Mouse (Mus musculus) macrophage (primary cell): Measurements from ENCODE around the gene Alg3. TPM values are rescaled to one million over a fixed set of nuclear protein-coding genes. Genes with fewer than 3 reads are reported as not detected.

Experiments used
- H3K27ac ChIP-seq: fragments of 350-480 bp; formaldehyde crosslinking; 2 replicates; pipeline ENCODE4 v1.9.0; 2021
- H3K36me3 ChIP-seq: fragments of 350-480 bp; formaldehyde crosslinking; 2 replicates; pipeline ENCODE4 v1.9.0; 2021; ENCODE audit errors: inconsistent target
- H3K4me3 ChIP-seq: fragments of 350-480 bp; formaldehyde crosslinking; 2 replicates; pipeline ENCODE4 v1.9.0; 2021; ENCODE audit errors: inconsistent target
- H3K79me2 ChIP-seq: fragments of 350-480 bp; formaldehyde crosslinking; 2 replicates; pipeline ENCODE4 v1.9.0; 2021; ENCODE audit errors: inconsistent target
- WGBS: methylation state at CpG from one replicate; pipeline ENCODE4 v1.1.7; 2026; ENCODE audit warnings: inconsistent platforms; ENCODE audit not compliant: missing documents; 5-methylcytosine and 5-hydroxymethylcytosine counted together
- polyA plus RNA-seq: library from polyadenylated mRNA; stranded (reverse); fragments of 250-400 nt; gene quantifications from 3 replicates; pipeline ENCODE4 v1.2.4, GENCODE M21; 2018; ENCODE audit warnings: inconsistent platforms

The Alg3 gene
- polyA plus RNA-seq, 1 experiment from 2014 or later, result 22.1 TPM

DNA sequence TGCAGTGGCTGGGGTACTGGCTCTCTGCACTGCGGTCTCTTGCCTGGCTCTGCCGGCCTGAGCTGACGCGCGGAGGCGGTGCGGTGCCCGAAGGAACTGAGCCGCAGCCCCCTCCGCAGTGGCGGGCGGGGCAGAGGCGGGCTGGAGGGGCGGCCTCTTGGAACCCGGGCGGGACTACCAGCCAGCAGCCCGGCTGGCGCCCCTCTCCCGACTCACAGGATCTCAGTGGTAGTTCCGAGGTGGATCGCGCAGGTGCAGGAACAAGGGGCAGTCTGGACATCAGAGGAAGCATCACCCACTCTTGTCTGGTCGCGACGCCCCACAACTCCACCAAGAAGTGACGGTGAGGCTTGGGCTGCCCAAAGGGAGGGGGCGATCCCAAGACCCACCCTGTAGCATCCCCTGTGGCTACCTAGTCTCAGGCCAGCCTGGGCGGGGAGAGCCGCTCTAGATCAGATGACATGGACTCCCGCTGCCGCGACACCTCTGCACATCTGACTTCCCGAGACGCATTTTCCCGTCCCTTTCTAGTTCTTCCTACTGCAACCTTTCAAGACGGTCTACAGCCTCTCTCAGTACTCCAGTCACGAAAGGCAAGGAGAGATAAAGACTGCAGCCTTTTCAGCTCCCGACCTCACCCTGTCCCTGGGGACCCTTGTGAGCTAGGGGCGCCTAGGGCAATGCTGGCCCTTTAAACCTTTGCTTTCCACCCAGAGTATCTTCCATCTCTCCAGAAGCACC, 21.4 kb downstream of the Alg3 start:
- 2% methylated on average over 36 of the region's 39 CpGs for WGBS
- Histone ChIP-seq H3K4me3 (no peak overlapping the region), H3K27ac (no peak overlapping the region), H3K36me3 (no peaks in the 10 kb centered on the region), H3K79me2 (no peaks in the 10 kb centered on the region)

DNA sequence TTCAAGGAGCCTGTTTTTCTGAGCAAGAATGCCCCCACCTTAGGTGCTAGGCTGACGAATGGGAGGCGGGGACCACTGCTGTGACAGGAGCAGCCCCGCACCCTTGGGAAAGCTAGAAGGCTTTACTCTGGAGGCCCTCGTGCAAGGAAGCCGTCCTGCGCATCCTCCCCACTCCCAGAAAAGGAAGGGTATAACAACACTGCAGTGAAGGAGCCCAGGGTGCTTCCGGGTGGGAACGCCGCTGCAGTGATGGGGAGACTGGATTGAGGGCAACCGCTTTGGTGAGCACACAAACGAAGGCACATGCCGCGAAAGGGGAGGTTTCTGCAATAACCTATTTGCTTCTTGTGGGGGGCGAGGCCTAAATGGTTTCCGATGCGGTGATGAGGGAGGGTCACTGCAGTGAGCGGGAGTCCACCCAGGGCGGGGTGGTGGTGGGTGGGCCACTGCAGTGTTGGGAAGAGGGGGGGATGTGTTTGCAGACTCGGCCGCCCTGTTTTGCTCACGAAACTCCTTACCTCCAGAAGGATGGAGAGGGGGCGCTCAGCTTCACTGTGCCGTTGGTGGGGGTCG, 22.1 kb downstream of the Alg3 start, which contains the start of gene Vwa5b2:
Gene Vwa5b2, plus strand, starts transcription at position 106 of the 573 bp plus-strand sequence.
- no peaks in the 10 kb centered on the region for H3K79me2 ChIP-seq
- no peaks in the 10 kb centered on the region for H3K36me3 ChIP-seq
- 5% methylated on average over 24 of the region's 24 CpGs for WGBS
- H3K27ac ChIP-seq, result no peak within 1 kb of the TSS
- no peak within 1 kb of the TSS for H3K4me3 ChIP-seq

- Histone ChIP-seq H3K36me3 (peaks cover 21% of the 10 kb centered on the region; the same call in 1 of the 2 replicates), H3K27ac (no peak overlapping the region), H3K79me2 (no peaks in the 10 kb centered on the region), H3K4me3 (no peak overlapping the region)
- 42% methylated on average over 1 of the region's 1 CpGs for WGBS
These were observed 46.5 kb downstream of the Alg3 start for GRCm38 (mm10) chr16:20565075-20565474.

- peaks cover 95% of the 10 kb centered on the region for H3K36me3 ChIP-seq
- H3K79me2 ChIP-seq, result no peaks in the 10 kb centered on the region
- WGBS, result 98% methylated on average over 5 of the region's 7 CpGs
- H3K27ac ChIP-seq, result no peak overlapping the region
- H3K4me3 ChIP-seq, result no peak overlapping the region
These were observed 54.2 kb downstream of the Alg3 start for GRCm38 (mm10) chr16:20557381-20557780.

Other genes with a start within 250 kb of the Alg3 start
- gene Abcc5, start 185.3 kb downstream of the Alg3 start, polyA plus RNA-seq, result 40.1 to 90.8 TPM (median 40.2 TPM) in 3 replicates
- gene Eif2b5, start 112.9 kb downstream of the Alg3 start, polyA plus RNA-seq, result 25.2 to 45.4 TPM (median 30.4 TPM) in 3 replicates
- 10.4 to 15.3 TPM (median 12.1 TPM) in 3 replicates for gene Dvl3, start 94.8 kb downstream of the Alg3 start, polyA plus RNA-seq
- 675 to 1,015 TPM (median 722 TPM) in 3 replicates for gene Ap2m1, start 76.3 kb downstream of the Alg3 start, polyA plus RNA-seq
- 27.6 to 31.0 TPM (median 28.9 TPM) in 3 replicates for gene Abcf3, start 63.2 kb downstream of the Alg3 start, polyA plus RNA-seq
- gene Vwa5b2, start 22.3 kb downstream of the Alg3 start, polyA plus RNA-seq, result not detected in 3 replicates
- 3.9 to 18.7 TPM (median 11.9 TPM) in 3 replicates for gene Eef1akmt4, start 142 bp downstream of the Alg3 start, polyA plus RNA-seq
- not detected in 3 replicates for gene Gm49333, start 125 bp downstream of the Alg3 start, polyA plus RNA-seq
- 1.3 to 3.7 TPM (median 2.1 TPM) in 3 replicates for gene Camk2n2, start 9.6 kb upstream of the Alg3 start, polyA plus RNA-seq
- gene Ece2, start 18.1 kb upstream of the Alg3 start, polyA plus RNA-seq, result 0.09 to 0.20 TPM in 2 of 3 replicates, not detected in the other
- gene Psmd2, start 39.9 kb upstream of the Alg3 start, polyA plus RNA-seq, result 143 to 206 TPM (median 205 TPM) in 3 replicates
- 125 to 210 TPM (median 165 TPM) in 3 replicates for gene Eif4g1, start 56.6 kb upstream of the Alg3 start, polyA plus RNA-seq
- 0.22 to 1.6 TPM (median 0.63 TPM) in 3 replicates for gene Fam131a, start 81.5 kb upstream of the Alg3 start, polyA plus RNA-seq
- 5.2 to 20.4 TPM (median 12.3 TPM) in 3 replicates for gene Polr2h, start 105.9 kb upstream of the Alg3 start, polyA plus RNA-seq
- gene Clcn2, start 106.0 kb upstream of the Alg3 start, polyA plus RNA-seq, result 0.11 to 0.38 TPM (median 0.35 TPM) in 3 replicates
- gene Chrd, start 121.4 kb upstream of the Alg3 start, polyA plus RNA-seq, result not detected in 3 replicates
- gene Thpo, start 122.8 kb upstream of the Alg3 start, polyA plus RNA-seq, result not detected in 3 replicates